ENCODE assay signal across 21 mouse cellular contexts in genomic region chr16:24840073-24840472, GRCm38 (mm10).
DNase-seq lines count a peak whose midpoint lies in the region; TF ChIP-seq lines count a peak whose summit lies in the region.
"Had no signal": no experiment of that assay in that cellular context is flagged by ENCODE, and none has a peak within 500 bp of the region (broad histone marks: within the 10 kb centered on the region; RNA-seq: fewer than 3 reads in every experiment).

No protein-coding gene starts in this region.

- no peak for TF ChIP-seq RAD21 in CH12.LX (IDR thresholded peaks at IDR 0.05; ENCODE audit: low read depth, low read length)

- no peaks in the 10 kb centered on the region for H3K79me2 ChIP-seq in CH12.LX (replicated peaks; ENCODE audit: control insufficient read depth, extremely low read depth, insufficient read depth, poor library complexity, severe bottlenecking)

- H3K4me3 ChIP-seq in CH12.LX (replicated peaks in 1 of 3; ENCODE audit: low read depth in 2 of 3, low read length in 2 of 3, poor library complexity in 1 of 3): no peak overlapping the region
- H3K4me3 ChIP-seq: embryonic facial prominence, embryonic 13.5 days; embryonic facial prominence, embryonic 15.5 days; forebrain, embryonic 13.5 days; forebrain, embryonic 15.5 days had no signal

- no peaks in the 10 kb centered on the region for H3K27me3 ChIP-seq in CH12.LX (replicated peaks)
- H3K27me3 ChIP-seq: embryonic facial prominence, embryonic 13.5 days; embryonic facial prominence, embryonic 15.5 days; forebrain, embryonic 13.5 days; forebrain, embryonic 15.5 days had no signal

- peak; percentile 90 for TF ChIP-seq EP300 in CH12.LX (IDR thresholded peaks at IDR 0.05; ENCODE audit: low read length)

- dilution Hi-C loops in CH12.LX (cut with MboI; ENCODE audit: extremely low pct_ligation_motif_present, extremely low pct_unique_long_range_greater_than_20kb, low sequenced_read_pairs): no loop called here

- H3K9ac ChIP-seq in CH12.LX (ENCODE audit: insufficient read depth, low read depth): no peak overlapping the region
- H3K9ac ChIP-seq: embryonic facial prominence, embryonic 13.5 days; embryonic facial prominence, embryonic 15.5 days; forebrain, embryonic 13.5 days; forebrain, embryonic 15.5 days; forebrain, postnatal 0 days had no signal

- 0 out of 2 replicates have a peak overlapping the region, but pooled peaks have one; percentile 10 for H3K4me2 ChIP-seq in CH12.LX (ENCODE audit: insufficient read depth, low read depth, poor library complexity, severe bottlenecking)
- H3K4me2 ChIP-seq: embryonic facial prominence, embryonic 13.5 days; embryonic facial prominence, embryonic 15.5 days; forebrain, embryonic 13.5 days; forebrain, embryonic 15.5 days had no signal

- TF ChIP-seq POLR2A in CH12.LX (IDR thresholded peaks at IDR 0.05; ENCODE audit: low read depth, low read length): no peak

- peak; percentile 67 for DNase-seq in A20 (ENCODE audit: low read depth, low spot score)
- DNase-seq in CD4-positive, CD25-positive, alpha-beta regulatory T cell, adult 2 months (ENCODE audit: low read depth, low spot score): peak; percentile 9
- DNase-seq in CH12.LX (ENCODE audit: extremely low read depth): peak; percentile 80
- no peak for DNase-seq in left cerebral cortex, adult 18-20 months (ENCODE audit: low spot score in 2 of 2)
- no peak for DNase-seq in frontal cortex, postnatal 36 days (ENCODE audit: low spot score in 2 of 2)
- no peak for DNase-seq in layer of hippocampus, adult 9-11 months
- DNase-seq: adrenal gland, adult 2 months; adrenal gland, postnatal 10 days; adrenal gland, postnatal 25 days; cerebellum, adult 11 months; cerebellum, adult 18-20 months; cerebellum, adult 8-10 months; cerebellum, adult 9-11 months; cerebellum, postnatal 14 days; cerebellum, postnatal 36 days; embryo, embryonic 11 days; forebrain, postnatal 0 days had no signal

- in situ Hi-C loops in CH12.LX (cut with MboI; ENCODE audit: low pct_ligation_motif_present, low pct_unique_long_range_greater_than_20kb, low sequenced_read_pairs): no loop called here

- H3K27ac ChIP-seq in CH12.LX (ENCODE audit: insufficient read depth, low read depth): no peak overlapping the region
- H3K27ac ChIP-seq: embryonic facial prominence, embryonic 13.5 days; embryonic facial prominence, embryonic 15.5 days; forebrain, embryonic 13.5 days; forebrain, embryonic 15.5 days had no signal

- H3K4me1 ChIP-seq in CH12.LX (ENCODE audit: control insufficient read depth in 1 of 2, insufficient read depth in 2 of 2): peaks cover 0 to 44% of the 10 kb centered on the region in 2 experiments; a peak in 2 of 4 replicates
- H3K4me1 ChIP-seq: embryonic facial prominence, embryonic 15.5 days; forebrain, embryonic 13.5 days; forebrain, embryonic 15.5 days had no signal

- no peaks in the 10 kb centered on the region for H3K36me3 ChIP-seq in CH12.LX (replicated peaks in 1 of 2; ENCODE audit: control insufficient read depth in 1 of 2, insufficient read depth in 1 of 2, low read length in 1 of 2)
- H3K36me3 ChIP-seq: embryonic facial prominence, embryonic 13.5 days; forebrain, embryonic 15.5 days had no signal

- no peak for TF ChIP-seq CTCF in CH12.LX (conservative IDR thresholded peaks at IDR 0.05 in 1 of 2, IDR thresholded peaks at IDR 0.05 in 1 of 2; ENCODE audit: low read depth in 2 of 2, low read length in 2 of 2)

- no peaks in the 10 kb centered on the region for H3K9me3 ChIP-seq in CH12.LX (replicated peaks; ENCODE audit: low read length)
- H3K9me3 ChIP-seq: embryonic facial prominence, embryonic 13.5 days; embryonic facial prominence, embryonic 15.5 days; forebrain, embryonic 13.5 days; forebrain, embryonic 15.5 days had no signal

TF ChIP-seq in CH12.LX, 34 proteins besides CTCF, POLR2A, EP300 and RAD21:
- peak; percentile 70 for TF ChIP-seq JUND (conservative IDR thresholded peaks at IDR 0.05; ENCODE audit: low read depth, low read length)
- TF ChIP-seq E2F4 (IDR thresholded peaks at IDR 0.05; ENCODE audit: insufficient replicate concordance, low read depth, low read length): no peak
- peak; percentile 62; the same call in 1 of the 2 replicates for TF ChIP-seq RCOR1 (conservative IDR thresholded peaks at IDR 0.05; ENCODE audit: low read depth, low read length)
- no peak for TF ChIP-seq HCFC1 (IDR thresholded peaks at IDR 0.05; ENCODE audit: low read depth, low read length)
- peak; percentile 48; the same call in 1 of the 2 replicates for TF ChIP-seq SIN3A (IDR thresholded peaks at IDR 0.05; ENCODE audit: low read length)
- TF ChIP-seq ETS1 (conservative IDR thresholded peaks at IDR 0.05; ENCODE audit: low read depth, low read length): peak; percentile 95
- TF ChIP-seq IRF4 (IDR thresholded peaks at IDR 0.05; ENCODE audit: low read depth, low read length): peak; percentile 73
- TF ChIP-seq BHLHE40 (IDR thresholded peaks at IDR 0.05; ENCODE audit: low read depth, low read length): peak; percentile 82
- TF ChIP-seq GABPA (IDR thresholded peaks at IDR 0.05; ENCODE audit: insufficient replicate concordance, low read depth, low read length): no peak
- TF ChIP-seq NRF1 (IDR thresholded peaks at IDR 0.05; ENCODE audit: low read depth, low read length): no peak
- TF ChIP-seq CHD2 (IDR thresholded peaks at IDR 0.05; ENCODE audit: low read length): peak; percentile 11; the same call in 1 of the 2 replicates
- TF ChIP-seq JUN (IDR thresholded peaks at IDR 0.05; ENCODE audit: insufficient read depth, low read depth, low read length): peak; percentile 43
- TF ChIP-seq KAT2A (IDR thresholded peaks at IDR 0.05; ENCODE audit: insufficient replicate concordance, low read length): no peak
- no peak for TF ChIP-seq MAZ (IDR thresholded peaks at IDR 0.05; ENCODE audit: low read depth, low read length)
- TF ChIP-seq SMC3 (IDR thresholded peaks at IDR 0.05; ENCODE audit: low read depth, low read length): no peak
- TF ChIP-seq MAX (IDR thresholded peaks at IDR 0.05; ENCODE audit: low read length): peak; percentile 63
- TF ChIP-seq PAX5 (IDR thresholded peaks at IDR 0.05; ENCODE audit: low read length): no peak
- no peak for TF ChIP-seq TBP (conservative IDR thresholded peaks at IDR 0.05; ENCODE audit: low read depth, low read length)
- no peak for TF ChIP-seq USF1 (IDR thresholded peaks at IDR 0.05; ENCODE audit: low read depth, low read length)
- peak; percentile 73; the same call in 1 of the 2 replicates for TF ChIP-seq MAFK (IDR thresholded peaks at IDR 0.05; ENCODE audit: insufficient replicate concordance, low read length)
- peak; percentile 77 for TF ChIP-seq TCF12 (IDR thresholded peaks at IDR 0.05; ENCODE audit: low read depth, low read length)
- TF ChIP-seq UBTF (IDR thresholded peaks at IDR 0.05; ENCODE audit: low read depth, low read length): no peak
- TF ChIP-seq ZNF384 (IDR thresholded peaks at IDR 0.05; ENCODE audit: low read depth, low read length): no peak
- no peak for TF ChIP-seq ELF1 (IDR thresholded peaks at IDR 0.05; ENCODE audit: low read depth, low read length)
- peak; percentile 65; the same call in 1 of the 2 replicates for TF ChIP-seq MYC (IDR thresholded peaks at IDR 0.05; ENCODE audit: low read depth, low read length)
- TF ChIP-seq ZKSCAN1 (IDR thresholded peaks at IDR 0.05; ENCODE audit: borderline replicate concordance, low read depth, low read length): no peak
- peak; percentile 97 for TF ChIP-seq MEF2A (IDR thresholded peaks at IDR 0.05; ENCODE audit: borderline replicate concordance, low read depth, low read length)
- TF ChIP-seq ZC3H11A (IDR thresholded peaks at IDR 0.05; ENCODE audit: low read depth, low read length): no peak
- TF ChIP-seq NELFE (IDR thresholded peaks at IDR 0.05; ENCODE audit: low read depth, low read length): 0 out of 2 replicates have a peak, but pooled peaks have one; percentile 32
- TF ChIP-seq MXI1 (IDR thresholded peaks at IDR 0.05; ENCODE audit: low read depth, low read length): no peak
- no peak for TF ChIP-seq POLR2AphosphoS2 (IDR thresholded peaks at IDR 0.05; ENCODE audit: low read depth, low read length)
- no peak for TF ChIP-seq CHD1 (IDR thresholded peaks at IDR 0.05; ENCODE audit: low read depth, low read length)
- TF ChIP-seq ZMIZ1 (IDR thresholded peaks at IDR 0.05; ENCODE audit: low read depth, low read length): no peak
- no peak for TF ChIP-seq USF2 (conservative IDR thresholded peaks at IDR 0.05; ENCODE audit: low read depth, low read length)

Comparison
In these comparisons a context has a peak if more than half of its experiments do, and no peak if none do; other contexts are left out.
1. DNase-seq: peak in A20 (single experiment), CD4-positive, CD25-positive, alpha-beta regulatory T cell, adult 2 months (single experiment) and CH12.LX (single experiment); none in left cerebral cortex, adult 18-20 months (0 of 2), frontal cortex, postnatal 36 days (0 of 2) and layer of hippocampus, adult 9-11 months (single experiment).